Mouse (Mus musculus): ENCODE data around the gene Clns1a.

GRCm38 (mm10) chr7:97717326-97717725 is 20.9 kb downstream of the Clns1a start:
- no peak for TF ChIP-seq CTCF (IDR thresholded peaks at IDR 0.05; ENCODE audit: low read depth, low read length)
- TF ChIP-seq POLR2A (IDR thresholded peaks at IDR 0.05; ENCODE audit: extremely low read depth, insufficient read depth, low read length): no peak

Measured in liver, adult 2 months (tissue).